1 mouse cellular context compared by ENCODE assay signal in genomic region chr11:12516374-12516773, GRCm38 (mm10).
TF ChIP-seq lines count a peak whose summit lies in the region.

No protein-coding gene starts in this region.

TF ChIP-seq in CH12.LX, 34 proteins besides CTCF, POLR2A, EP300 and RAD21:
- TF ChIP-seq SMC3 (IDR thresholded peaks at IDR 0.05; ENCODE audit: low read depth, low read length), result peak; percentile 36
- TF ChIP-seq NELFE (IDR thresholded peaks at IDR 0.05; ENCODE audit: low read depth, low read length), result no peak
